Mouse (Mus musculus): ENCODE results near the gene Xlr. TPM values are rescaled to one million over a fixed set of nuclear protein-coding genes. Genes with fewer than 3 reads are reported as not detected.
"Not testable (repeated sequence)": the region's sequence is repeated elsewhere in the genome, so short reads cannot be mapped to it uniquely, and the experiment has no call there.

The Xlr gene
- polyA plus RNA-seq (2016; fragmentation: Nextera tagmentation; extraction: Ambion mirVana) = 0.50 and 0.73 TPM in 2 replicates

DNA sequence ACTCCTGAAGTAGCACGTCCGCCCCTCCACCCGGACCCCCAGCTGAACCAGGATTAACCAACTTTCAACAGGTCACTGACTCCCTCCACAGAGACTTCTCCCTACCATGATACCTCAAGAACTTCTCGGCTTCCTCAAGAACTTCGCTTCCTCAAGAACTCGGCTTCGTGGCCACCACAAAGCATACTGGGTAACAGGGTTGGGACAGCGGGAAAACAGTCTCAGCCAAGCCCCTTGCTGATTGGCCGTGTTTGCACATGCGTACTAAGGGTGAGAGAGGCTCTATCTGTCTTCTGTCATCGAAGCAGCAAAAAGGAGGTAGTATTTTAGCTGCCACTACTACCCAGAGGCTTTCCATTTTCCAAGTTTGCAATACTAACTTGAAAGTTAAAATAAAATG, at the start of gene Xlr:
Gene Xlr (minus strand): TSS at position 188 of the 400 bp plus-strand sequence.
- not testable (repeated sequence) for H3K27me3 ChIP-seq (replicated peaks; ENCODE audit: low read depth, poor library complexity, severe bottlenecking); DNase-seq (ENCODE audit: low spot score)
- 85% methylated on average over 11 of the region's 11 CpGs for WGBS

DNA sequence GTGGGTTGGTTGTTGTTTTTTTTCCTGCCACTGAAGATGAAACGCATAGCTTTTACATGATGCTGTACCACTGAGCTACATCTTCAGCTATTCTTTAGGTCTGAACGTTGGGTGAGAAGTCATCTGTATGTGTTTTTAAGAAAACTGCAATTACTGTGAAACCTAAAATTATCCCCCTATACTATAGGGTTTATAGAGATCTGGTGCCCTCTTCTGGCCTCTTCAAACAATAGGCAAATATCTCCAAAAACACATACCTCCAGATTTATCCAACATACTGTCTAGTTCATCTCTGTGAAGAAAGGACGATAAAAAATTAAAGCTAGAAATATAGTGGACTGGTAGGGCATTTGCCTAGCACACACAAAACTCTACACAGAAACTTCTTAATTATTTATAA, 1.6 kb upstream of the Xlr start:
- no peaks in the 10 kb centered on the region for H3K4me1 ChIP-seq
- H3K4me3 ChIP-seq = no peak overlapping the region
- H3K27me3 ChIP-seq (replicated peaks; ENCODE audit: low read depth, poor library complexity, severe bottlenecking) = no peaks in the 10 kb centered on the region
- no peaks in the 10 kb centered on the region for H3K9me3 ChIP-seq
- no peak overlapping the region for H3K27ac ChIP-seq (replicated peaks)
- no peak for DNase-seq (ENCODE audit: low spot score)
- 45% methylated on average over 3 of the region's 3 CpGs for WGBS
- H3K36me3 ChIP-seq (replicated peaks) = no peaks in the 10 kb centered on the region

More for the DNA sequence above, at the start of gene Xlr:
- not testable (repeated sequence) for H3K4me3 ChIP-seq; H3K36me3 ChIP-seq (replicated peaks); H3K9me3 ChIP-seq; H3K27ac ChIP-seq (replicated peaks); H3K4me1 ChIP-seq

- Histone ChIP-seq H3K4me3 (no peak within 1 kb of the TSS), H3K4me1 (no peaks in the 10 kb centered on the region), H3K9me3 (peaks cover 14% of the 10 kb centered on the region), H3K27ac (replicated peaks) (no peak within 1 kb of the TSS), H3K27me3 (replicated peaks; ENCODE audit: low read depth, poor library complexity, severe bottlenecking) (no peaks in the 10 kb centered on the region), H3K36me3 (replicated peaks) (no peaks in the 10 kb centered on the region)
- no peak for DNase-seq (ENCODE audit: low spot score)
- WGBS = 89% methylated on average over 12 of the region's 12 CpGs
Measured at GRCm38 (mm10) chrX:53776276-53776675, 21.2 kb downstream of the Xlr start, which contains the start of gene Zfp36l3. Gene Zfp36l3, minus strand, starts transcription at chrX:53776394.

DNA sequence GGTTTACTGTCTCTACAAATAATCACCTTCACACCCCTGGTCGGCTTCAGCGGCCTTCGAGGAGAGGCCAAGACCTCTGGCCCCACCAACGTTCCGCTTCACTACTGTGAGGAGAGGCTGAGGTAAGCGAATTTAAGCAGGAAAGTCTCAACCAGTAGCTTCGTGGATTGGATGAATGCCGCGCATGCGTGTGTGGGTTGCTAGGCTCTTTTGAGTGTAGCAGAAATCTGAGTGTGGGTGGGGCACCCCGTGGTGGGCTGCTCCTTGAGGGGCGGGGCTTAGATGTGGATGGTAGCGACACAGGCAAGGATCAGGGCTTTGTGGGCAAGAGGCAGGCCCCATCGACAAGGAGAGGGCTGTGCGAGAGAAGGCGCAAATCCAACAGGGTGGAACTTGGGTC, 39.8 kb downstream of the Xlr start, which contains the start of gene 1700013H16Rik:
Gene 1700013H16Rik (minus strand): TSS at position 96 of the 400 bp plus-strand sequence.
- no peaks in the 10 kb centered on the region for H3K4me1 ChIP-seq

DNA sequence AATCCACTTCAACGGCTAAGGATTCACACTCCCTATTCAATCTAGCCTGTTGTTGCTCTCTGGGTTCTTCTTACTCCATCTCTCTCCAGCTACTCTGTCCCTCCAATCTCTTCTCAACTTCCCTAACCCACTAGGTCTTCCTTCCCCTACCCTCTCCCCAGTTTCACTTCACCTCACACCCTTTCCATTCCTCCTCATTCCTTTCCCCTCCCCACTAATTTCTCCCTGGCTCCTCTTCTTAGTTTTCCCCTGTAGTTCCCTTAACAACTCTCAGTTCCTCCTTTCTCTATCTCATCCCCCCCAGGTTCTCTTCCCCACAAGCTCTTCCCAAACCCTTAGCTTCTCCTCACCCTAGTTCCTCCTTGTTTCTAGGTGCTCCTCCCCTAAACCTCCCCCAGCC, 44.7 kb downstream of the Xlr start:
- Histone ChIP-seq H3K4me3 (no peak overlapping the region), H3K36me3 (replicated peaks) (no peaks in the 10 kb centered on the region), H3K27me3 (replicated peaks; ENCODE audit: low read depth, poor library complexity, severe bottlenecking) (no peaks in the 10 kb centered on the region), H3K4me1 (no peaks in the 10 kb centered on the region), H3K9me3 (peaks cover 19% of the 10 kb centered on the region), H3K27ac (replicated peaks) (no peak overlapping the region)
- DNase-seq (ENCODE audit: low spot score) = no peak
- WGBS = 86% methylated on average over 1 of the region's 1 CpGs

More for the DNA sequence above, 39.8 kb downstream of the Xlr start, which contains the start of gene 1700013H16Rik:
- no peak within 1 kb of the TSS for H3K27ac ChIP-seq (replicated peaks)
- no peak within 1 kb of the TSS for H3K4me3 ChIP-seq
- H3K9me3 ChIP-seq = peaks cover 20% of the 10 kb centered on the region
- no peaks in the 10 kb centered on the region for H3K27me3 ChIP-seq (replicated peaks; ENCODE audit: low read depth, poor library complexity, severe bottlenecking)
- DNase-seq (ENCODE audit: low spot score) = no peak
- WGBS = 94% methylated on average over 16 of the region's 16 CpGs
- no peaks in the 10 kb centered on the region for H3K36me3 ChIP-seq (replicated peaks)

DNA sequence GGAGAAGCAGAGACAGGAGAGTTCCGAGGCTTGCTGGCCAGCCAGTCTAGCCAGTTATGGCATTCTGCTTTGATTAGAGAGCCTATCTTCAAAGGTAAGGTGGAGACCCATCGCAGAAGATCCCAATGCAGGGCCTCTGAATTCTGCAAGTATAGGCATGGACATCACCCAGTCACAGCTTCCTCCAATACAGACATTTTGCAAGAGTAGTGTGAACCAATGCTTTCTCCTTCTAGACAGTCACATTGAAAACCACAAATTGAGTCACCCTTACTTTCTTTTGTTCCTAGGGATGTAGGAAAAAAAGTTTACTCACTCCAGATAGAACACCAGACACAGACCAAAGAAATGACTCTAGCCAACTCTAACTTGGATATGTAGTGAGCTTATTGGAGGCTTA, 68.5 kb downstream of the Xlr start:
- Histone ChIP-seq H3K9me3 (no peaks in the 10 kb centered on the region), H3K36me3 (replicated peaks) (no peaks in the 10 kb centered on the region), H3K4me3 (no peak overlapping the region), H3K4me1 (no peaks in the 10 kb centered on the region), H3K27me3 (replicated peaks; ENCODE audit: low read depth, poor library complexity, severe bottlenecking) (no peaks in the 10 kb centered on the region), H3K27ac (replicated peaks) (no peak overlapping the region)
- WGBS = 87% methylated on average over 2 of the region's 2 CpGs
- DNase-seq (ENCODE audit: low spot score) = no peak

Other genes with a start within 250 kb of the Xlr start
- 25.0 and 26.3 TPM in 2 replicates for gene Rtl8c, start 189.7 kb downstream of the Xlr start, polyA plus RNA-seq (2016; fragmentation: Nextera tagmentation; extraction: Ambion mirVana)
- gene Gm14597, start 188.7 kb downstream of the Xlr start, polyA plus RNA-seq (2016; fragmentation: Nextera tagmentation; extraction: Ambion mirVana) = not detected in 2 replicates
- gene Rtl8a, start 154.0 kb downstream of the Xlr start, polyA plus RNA-seq (2016; fragmentation: Nextera tagmentation; extraction: Ambion mirVana) = 44.2 and 50.6 TPM in 2 replicates
- gene Rtl8b, start 127.3 kb downstream of the Xlr start, polyA plus RNA-seq (2016; fragmentation: Nextera tagmentation; extraction: Ambion mirVana) = 46.4 and 47.1 TPM in 2 replicates
- 0.20 and 0.58 TPM in 2 replicates for gene 4930502E18Rik, start 72.9 kb downstream of the Xlr start, polyA plus RNA-seq (2016; fragmentation: Nextera tagmentation; extraction: Ambion mirVana)
- not detected in 2 replicates for gene 1700013H16Rik, start 39.9 kb downstream of the Xlr start, polyA plus RNA-seq (2016; fragmentation: Nextera tagmentation; extraction: Ambion mirVana)
- not detected in 2 replicates for gene Zfp36l3, start 21.3 kb downstream of the Xlr start, polyA plus RNA-seq (2016; fragmentation: Nextera tagmentation; extraction: Ambion mirVana)

Measured in embryonic facial prominence, embryonic 10.5 days (tissue).